Comparison of ENCODE assay signal across 14 mouse cellular contexts in the genomic region with DNA sequence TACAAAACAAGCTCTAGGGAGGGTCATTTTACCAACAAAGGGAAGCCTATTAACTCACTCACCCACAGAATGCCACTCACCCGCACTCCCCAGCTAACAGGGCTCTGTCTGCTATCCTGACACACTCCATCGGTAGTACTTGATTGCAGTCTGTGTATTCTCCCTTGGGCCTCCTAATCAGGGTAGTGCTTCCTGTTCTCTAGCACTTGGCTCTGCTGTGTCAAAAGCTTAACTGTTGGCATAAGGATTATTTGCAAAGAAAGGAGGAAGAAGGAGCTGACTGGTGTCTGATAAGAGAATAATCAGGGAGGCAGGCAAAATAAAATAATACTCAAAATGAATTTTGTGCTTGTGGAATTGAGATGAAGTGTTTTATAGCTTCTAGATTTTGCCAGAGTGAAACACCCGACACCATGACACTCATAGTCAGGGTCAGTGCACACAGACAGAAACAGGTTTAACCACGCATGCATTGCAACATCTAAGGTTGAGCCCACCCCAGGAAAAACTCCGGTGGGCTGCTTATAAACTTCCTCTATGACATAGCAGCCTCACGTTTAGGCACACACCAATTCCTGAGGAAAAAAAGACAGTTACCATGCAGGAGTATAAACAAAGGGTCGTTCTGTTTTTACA. TPM values are rescaled to one million over a fixed set of nuclear protein-coding genes. Genes with fewer than 3 reads are reported as not detected.
DNase-seq lines count a peak whose midpoint lies in the region; ATAC-seq and TF ChIP-seq lines count a peak whose summit lies in the region.
"Had no signal": no experiment of that assay in that cellular context is flagged by ENCODE, and none has a peak within 500 bp of the region (broad histone marks: within the 10 kb centered on the region; RNA-seq: fewer than 3 reads in every experiment).

No protein-coding gene starts in this region.

- 32% methylated on average over 7 of the region's 7 CpGs for WGBS in heart, embryonic 13.5 days
- 12% methylated on average over 7 of the region's 7 CpGs for WGBS in lung, embryonic 15.5 days

- H3K27me3 ChIP-seq in heart, embryonic 13.5 days (replicated peaks) = no peaks in the 10 kb centered on the region
- H3K27me3 ChIP-seq in lung, embryonic 15.5 days = no peaks in the 10 kb centered on the region
- H3K27me3 ChIP-seq: limb, embryonic 13.5 days had no signal

- H3K4me1 ChIP-seq in heart, embryonic 13.5 days = peaks cover 34% of the 10 kb centered on the region
- peaks cover 15% of the 10 kb centered on the region; the same call in 1 of the 2 replicates for H3K4me1 ChIP-seq in lung, embryonic 15.5 days

- no peak for TF ChIP-seq POLR2A in brain, embryonic 14.5 days (IDR thresholded peaks at IDR 0.05; ENCODE audit: borderline replicate concordance, extremely low read depth, insufficient read depth, insufficient read length, poor library complexity, severe bottlenecking)

- H3K27ac ChIP-seq in heart, embryonic 13.5 days (replicated peaks) = peak overlapping the region; percentile 68
- H3K27ac ChIP-seq in lung, embryonic 15.5 days = peak overlapping the region; percentile 36; the same call in 1 of the 2 replicates
- H3K27ac ChIP-seq: limb, embryonic 13.5 days; midbrain, embryonic 10.5 days had no signal

- H3K9ac ChIP-seq in heart, embryonic 13.5 days = no peak overlapping the region
- no peak overlapping the region for H3K9ac ChIP-seq in lung, embryonic 15.5 days
- H3K9ac ChIP-seq: limb, embryonic 13.5 days had no signal

- intact Hi-C loops in heart, postnatal 36 days (cut with DNase I) = no loop called here

- no peaks in the 10 kb centered on the region for H3K9me3 ChIP-seq in heart, embryonic 13.5 days
- no peaks in the 10 kb centered on the region for H3K9me3 ChIP-seq in lung, embryonic 15.5 days
- H3K9me3 ChIP-seq: limb, embryonic 13.5 days; midbrain, embryonic 10.5 days had no signal

- DNase-seq in heart, postnatal 36 days = no peak
- no peak for DNase-seq in lung, postnatal 36 days
- peak; percentile 45 for DNase-seq in brain, embryonic 14.5 days (ENCODE audit: low read depth)
- DNase-seq in urinary bladder, postnatal 10 days (ENCODE audit: low spot score) = no peak
- no peak for DNase-seq in T-cell, adult 2 months (ENCODE audit: low spot score)
- DNase-seq: adrenal gland, postnatal 25 days; kidney, postnatal 4 days had no signal

- no peak; the same call in 1 of the 2 replicates for ATAC-seq in heart, embryonic 13.5 days (ENCODE audit: extremely low read depth, insufficient number of reproducible peaks, low FRiP score, low TSS enrichment)
- ATAC-seq in lung, embryonic 15.5 days (ENCODE audit: borderline replicate concordance, extremely low read depth, low FRiP score, low TSS enrichment) = 0 out of 2 replicates have a peak, but pooled peaks have one; percentile 49
- ATAC-seq in megakaryocyte progenitor cell, adult 5-6 weeks (replicated peaks; ENCODE audit: poor library complexity) = peak; percentile 98

- no peak overlapping the region for H3K4me3 ChIP-seq in heart, embryonic 13.5 days
- H3K4me3 ChIP-seq in lung, embryonic 15.5 days = no peak overlapping the region
- H3K4me3 ChIP-seq: erythroblast, embryonic 14.5 days; limb, embryonic 13.5 days; midbrain, embryonic 10.5 days had no signal

- no peak overlapping the region for H3K4me2 ChIP-seq in heart, embryonic 13.5 days
- no peak overlapping the region for H3K4me2 ChIP-seq in lung, embryonic 15.5 days
- H3K4me2 ChIP-seq: limb, embryonic 13.5 days had no signal

- no peaks in the 10 kb centered on the region for H3K36me3 ChIP-seq in heart, embryonic 13.5 days
- H3K36me3 ChIP-seq in lung, embryonic 15.5 days = no peaks in the 10 kb centered on the region
- H3K36me3 ChIP-seq: limb, embryonic 13.5 days; midbrain, embryonic 10.5 days had no signal

- TF ChIP-seq CTCF in brain, embryonic 14.5 days (IDR thresholded peaks at IDR 0.05; ENCODE audit: borderline replicate concordance, extremely low read depth, insufficient read depth, insufficient read length) = no peak

RNA-seq across cellular contexts. Expression of a gene that starts 22.9 kb away (rescaled TPM):
- 24.5 TPM in 2 replicates for polyA plus RNA-seq in heart, embryonic 13.5 days (2015; fragmentation: Nextera tagmentation; extraction: Ambion mirVana)
- total RNA-seq in heart, postnatal 36 days (2021) = 10 to 100 TPM; 30.7 to 34.7 TPM
- 4.6 and 5.8 TPM in 2 replicates for polyA plus RNA-seq in lung, embryonic 15.5 days (2015; fragmentation: Nextera tagmentation; extraction: Ambion mirVana)
- 1.4 and 2.3 TPM in 2 replicates for polyA plus RNA-seq in brain, embryonic 14.5 days (2012; rRNA removed)
- total RNA-seq in megakaryocyte progenitor cell, adult 5-6 weeks (2015) = 67.9 and 69.9 TPM in 2 replicates
- 77.0 and 79.6 TPM in 2 replicates for total RNA-seq in megakaryocyte progenitor cell, adult 5-6 weeks (2017)
- polyA plus RNA-seq: erythroblast, embryonic 14.5 days had no signal

RNA-seq across cellular contexts. Expression of a gene that starts 29.2 kb away (rescaled TPM):
- polyA plus RNA-seq in heart, embryonic 13.5 days (2015; fragmentation: Nextera tagmentation; extraction: Ambion mirVana) = 1.6 and 2.2 TPM in 2 replicates
- 1 to 10 TPM; 2.1 to 3.4 TPM for total RNA-seq in heart, postnatal 36 days (2021)
- polyA plus RNA-seq in lung, embryonic 15.5 days (2015; fragmentation: Nextera tagmentation; extraction: Ambion mirVana) = 1.4 and 1.5 TPM in 2 replicates
- 0.33 and 0.71 TPM in 2 replicates for polyA plus RNA-seq in brain, embryonic 14.5 days (2012; rRNA removed)
- not detected in 2 replicates for total RNA-seq in megakaryocyte progenitor cell, adult 5-6 weeks (2015)
- 0.51 and 0.83 TPM in 2 replicates for total RNA-seq in megakaryocyte progenitor cell, adult 5-6 weeks (2017)
- total RNA-seq: left cerebral cortex, adult 18-20 months had no signal
- polyA plus RNA-seq: erythroblast, embryonic 14.5 days; limb, embryonic 13.5 days had no signal

RNA-seq across cellular contexts. Expression of a gene that starts 29.4 kb away (rescaled TPM):
- polyA plus RNA-seq in heart, embryonic 13.5 days (2015; fragmentation: Nextera tagmentation; extraction: Ambion mirVana) = 7.3 and 7.7 TPM in 2 replicates
- total RNA-seq in heart, postnatal 36 days (2021) = 10 to 100 TPM; 18.9 to 19.0 TPM
- 5.5 and 6.0 TPM in 2 replicates for polyA plus RNA-seq in lung, embryonic 15.5 days (2015; fragmentation: Nextera tagmentation; extraction: Ambion mirVana)
- 2.7 and 4.7 TPM in 2 replicates for polyA plus RNA-seq in brain, embryonic 14.5 days (2012; rRNA removed)
- 9.1 and 14.7 TPM in 2 replicates for total RNA-seq in megakaryocyte progenitor cell, adult 5-6 weeks (2015)
- 15.2 and 17.2 TPM in 2 replicates for total RNA-seq in megakaryocyte progenitor cell, adult 5-6 weeks (2017)
- polyA plus RNA-seq: erythroblast, embryonic 14.5 days had no signal
